Mouse (Mus musculus) heart, embryonic 14.5 days (tissue): ENCODE results near the gene Myl4. TPM values are rescaled to one million over a fixed set of nuclear protein-coding genes. Genes with fewer than 3 reads are reported as not detected.

ENCODE experiments used
- ATAC-seq: fragments of 200-750 bp; cut with Nextera tagmentation; 2 replicates; pipeline ENCODE4 v1.8.0; 2017; ENCODE audit warnings: low read depth, moderate TSS enrichment; ENCODE audit not compliant: insufficient number of reproducible peaks, insufficient read depth, low FRiP score
- H3K27ac ChIP-seq, 2 experiments: fragments of 200-500 bp in 1 of 2; fragments of 300-500 bp in 1 of 2; sonication (generic) in 1 of 2; replicated peaks in 1 of 2; 2 replicates each; pipeline ENCODE4 v1.5.1; 2012 to 2014; ENCODE audit warnings: low read depth in 2 of 2, low read length in 2 of 2, control low read depth in 1 of 2, mild to moderate bottlenecking in 1 of 2, mixed read lengths in 1 of 2; ENCODE audit not compliant: control insufficient read depth in 1 of 2, insufficient read depth in 1 of 2
- H3K27me3 ChIP-seq: fragments of 300-500 bp; sonication (generic); 2 replicates; pipeline ENCODE4 v1.6.1; 2014; ENCODE audit warnings: mild to moderate bottlenecking, low read length, control low read depth; ENCODE audit not compliant: control insufficient read depth, insufficient read depth
- H3K36me3 ChIP-seq: fragments of 300-500 bp; sonication (generic); 2 replicates; pipeline ENCODE4 v1.6.1; 2014; ENCODE audit warnings: mild to moderate bottlenecking, control low read depth, low read length, mixed read lengths; ENCODE audit not compliant: control insufficient read depth, insufficient read depth
- H3K4me1 ChIP-seq, 2 experiments: fragments of 200-500 bp in 1 of 2; fragments of 300-500 bp in 1 of 2; sonication (generic) in 1 of 2; 2 replicates each; pipeline ENCODE4 v1.6.1; 2012 to 2014; ENCODE audit warnings: low read length in 2 of 2, control low read depth in 1 of 2, mixed read lengths in 1 of 2; ENCODE audit not compliant: control insufficient read depth in 2 of 2, insufficient read depth in 2 of 2
- H3K4me2 ChIP-seq: fragments of 300-500 bp; sonication (generic); 2 replicates; pipeline ENCODE4 v1.6.1; 2014; ENCODE audit warnings: mild to moderate bottlenecking, low read length
- H3K4me3 ChIP-seq, 2 experiments: fragments of 200-500 bp in 1 of 2; fragments of 300-500 bp in 1 of 2; sonication (generic) in 1 of 2; 2 replicates each; pipeline ENCODE4 v1.5.1; 2012 to 2014; ENCODE audit warnings: low read length in 2 of 2, mild to moderate bottlenecking in 2 of 2, control low read depth in 1 of 2, low read depth in 1 of 2, moderate library complexity in 1 of 2; ENCODE audit not compliant: control insufficient read depth in 1 of 2, insufficient read depth in 1 of 2
- H3K9ac ChIP-seq: fragments of 300-500 bp; sonication (generic); 2 replicates; pipeline ENCODE4 v1.6.1; 2014; ENCODE audit warnings: mild to moderate bottlenecking, low read length
- H3K9me3 ChIP-seq: fragments of 300-500 bp; sonication (generic); 2 replicates; pipeline ENCODE4 v1.6.1; 2016; ENCODE audit warnings: low read length, control low read depth; ENCODE audit not compliant: control insufficient read depth
- WGBS: fragments of 180-500 bp; shearing (Covaris S2); extraction: QIAGEN DNeasy Blood & Tissue Kit; methylation state at CpG from one replicate; pipeline ENCODE4 v1.1.7; 2014; 5-methylcytosine and 5-hydroxymethylcytosine counted together
- polyA plus RNA-seq: library from polyadenylated mRNA; unstranded; fragments of >200 nt; fragmentation: Nextera tagmentation; extraction: Ambion mirVana; gene quantifications from 2 replicates; pipeline ENCODE4 v1.2.1, GENCODE M21; 2014

Gene Myl4
- polyA plus RNA-seq, 1 experiment from 2014 or later, result 2,941 TPM

DNA sequence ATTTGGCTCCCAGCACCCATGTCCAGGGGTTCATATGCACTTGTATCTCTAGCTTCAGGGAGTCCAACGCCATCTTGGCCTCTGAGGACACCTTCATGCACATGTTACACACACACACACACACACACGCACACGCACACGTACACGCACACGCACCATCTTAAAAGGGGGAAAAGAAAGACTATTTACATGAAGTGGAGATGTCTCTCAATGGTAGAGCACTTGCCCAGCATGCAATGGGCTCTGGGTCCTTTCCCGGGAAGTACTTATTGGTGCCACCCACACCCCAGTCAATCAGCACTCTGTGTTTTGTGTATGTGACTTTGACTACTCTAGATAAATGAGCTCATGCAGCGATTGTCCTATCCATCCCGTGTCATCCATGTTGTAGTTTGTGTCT, 37.4 kb downstream of the Myl4 start:
- Histone ChIP-seq H3K27ac (no peak overlapping the region), H3K9ac (no peak overlapping the region), H3K4me3 (no peak overlapping the region), H3K4me1 (peaks cover 0 to 4% of the 10 kb centered on the region in 2 experiments; a peak in 3 of 4 replicates), H3K27me3 (no peaks in the 10 kb centered on the region), H3K4me2 (no peak overlapping the region), H3K9me3 (no peaks in the 10 kb centered on the region), H3K36me3 (peaks cover 52% of the 10 kb centered on the region)
- no peak for ATAC-seq
- 90% methylated on average over 9 of the region's 9 CpGs for WGBS

DNA sequence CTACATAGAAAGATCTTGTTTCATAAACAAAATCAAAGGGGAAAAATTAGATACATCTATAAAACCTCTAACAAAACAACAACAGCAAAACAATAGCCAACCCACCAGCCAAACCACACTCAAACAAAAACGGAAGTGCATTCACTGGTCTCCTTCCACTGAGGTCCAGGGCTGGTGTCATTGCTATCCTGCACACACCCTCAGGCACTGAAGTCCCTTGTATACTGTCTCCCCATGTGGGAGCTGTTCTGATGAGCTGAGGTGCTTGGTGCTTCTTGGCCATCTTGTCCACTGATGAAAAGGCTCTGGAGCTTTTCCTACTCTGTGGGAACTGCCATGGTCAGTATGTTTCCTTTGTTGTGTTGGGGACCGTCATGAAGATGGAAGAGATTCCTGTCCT, 38.0 kb downstream of the Myl4 start:
- H3K36me3 ChIP-seq, result peaks cover 46% of the 10 kb centered on the region
- peaks cover 0 to 2% of the 10 kb centered on the region in 2 experiments; a peak in 3 of 4 replicates for H3K4me1 ChIP-seq
- H3K27ac ChIP-seq, result no peak overlapping the region
- ATAC-seq, result no peak
- WGBS, result 56% methylated on average over 2 of the region's 2 CpGs
- H3K4me3 ChIP-seq, result no peak overlapping the region
- no peak overlapping the region for H3K9ac ChIP-seq
- no peaks in the 10 kb centered on the region for H3K9me3 ChIP-seq
- H3K27me3 ChIP-seq, result no peaks in the 10 kb centered on the region
- H3K4me2 ChIP-seq, result no peak overlapping the region

DNA sequence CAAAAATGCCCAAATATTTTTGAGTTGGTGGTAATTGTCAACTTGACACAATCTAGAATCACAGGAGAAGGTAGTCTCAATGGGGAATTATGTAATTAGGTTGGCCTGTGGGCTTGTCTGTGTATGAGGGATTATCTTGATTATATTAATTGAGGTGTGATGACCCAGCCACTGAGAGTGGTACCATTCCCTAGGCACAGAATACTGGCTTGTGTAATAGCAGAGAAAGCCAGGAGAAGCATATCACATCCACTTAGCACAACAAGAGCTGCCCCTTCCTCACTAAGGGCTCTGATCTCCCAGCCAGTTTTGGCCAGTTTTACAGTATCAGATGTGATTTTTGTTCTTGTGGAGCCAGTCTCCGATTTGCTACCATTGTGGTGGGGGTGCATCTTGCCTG, 39.1 kb downstream of the Myl4 start:
- H3K9ac ChIP-seq, result no peak overlapping the region
- no peak overlapping the region for H3K4me3 ChIP-seq
- ATAC-seq, result no peak
- H3K4me2 ChIP-seq, result no peak overlapping the region
- H3K9me3 ChIP-seq, result no peaks in the 10 kb centered on the region
- no peak overlapping the region for H3K27ac ChIP-seq
- no peaks in the 10 kb centered on the region for H3K27me3 ChIP-seq
- WGBS, result 66% methylated on average over 1 of the region's 1 CpGs
- peaks cover 0 to 2% of the 10 kb centered on the region in 2 experiments; a peak in 2 of 4 replicates for H3K4me1 ChIP-seq
- H3K36me3 ChIP-seq, result peaks cover 36% of the 10 kb centered on the region

DNA sequence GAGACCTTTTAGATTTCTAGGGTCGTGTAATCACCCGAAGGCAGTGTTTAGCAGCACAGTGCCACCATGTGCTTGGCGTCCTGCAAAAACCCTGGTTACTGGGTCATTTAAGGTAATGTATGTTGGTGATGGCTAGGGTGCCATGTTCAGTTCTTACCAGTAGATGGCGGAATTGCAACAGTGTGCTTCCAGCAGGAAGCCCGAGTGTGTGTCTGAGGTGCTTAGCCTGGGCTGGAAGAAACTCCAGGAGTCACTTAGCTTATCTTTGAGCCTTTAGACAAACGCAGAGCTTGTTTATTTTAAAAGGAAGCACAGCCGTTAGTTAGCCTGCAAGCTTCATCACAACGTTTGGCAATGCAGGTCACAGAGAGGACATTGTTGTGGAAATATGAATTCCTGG, 39.7 kb downstream of the Myl4 start:
- WGBS, result 1% methylated on average over 8 of the region's 8 CpGs
- peak; percentile 62; the same call in 1 of the 2 replicates for ATAC-seq

DNA sequence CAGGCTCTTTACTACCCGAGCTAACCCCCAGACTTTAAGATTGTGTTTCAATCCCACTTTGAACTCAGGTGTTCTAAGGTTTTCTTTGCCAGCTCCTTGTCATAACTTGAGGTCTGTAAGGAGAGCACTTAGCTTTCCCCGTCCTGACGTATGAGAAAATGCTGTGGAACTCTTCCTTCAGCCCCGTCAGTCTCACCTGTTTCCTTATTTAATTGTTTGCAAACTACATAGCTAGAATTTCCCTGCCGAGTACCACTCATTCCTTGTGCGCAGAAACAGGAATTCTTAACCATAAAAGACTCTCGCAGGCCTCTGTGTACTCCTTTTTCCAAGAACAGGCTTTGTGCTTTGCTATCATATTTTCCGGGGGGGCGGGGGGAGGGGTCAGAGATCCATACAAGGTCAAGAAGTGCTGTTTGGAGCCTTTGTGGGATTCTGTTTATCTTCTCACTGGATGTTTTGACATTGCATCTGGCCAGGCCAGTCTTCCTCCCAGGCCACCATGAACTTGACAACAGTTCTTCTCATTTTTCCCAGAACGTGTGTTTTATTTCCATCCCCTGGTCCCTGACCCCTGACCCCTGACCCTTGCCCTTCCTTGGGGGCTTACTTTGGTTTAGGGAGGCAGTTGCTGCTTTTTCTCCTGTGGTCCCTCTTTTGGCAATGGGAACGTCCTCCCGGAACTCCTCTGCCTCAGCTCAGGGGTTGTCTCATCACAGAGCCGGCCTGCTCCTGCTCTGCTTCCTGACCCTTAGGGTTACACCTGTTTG, 41.8 kb downstream of the Myl4 start:
- no peak overlapping the region for H3K4me3 ChIP-seq
- H3K27me3 ChIP-seq, result no peaks in the 10 kb centered on the region
- no peak overlapping the region for H3K9ac ChIP-seq
- no peak for ATAC-seq
- no peak overlapping the region for H3K4me2 ChIP-seq
- H3K36me3 ChIP-seq, result peaks cover 9% of the 10 kb centered on the region
- peaks cover 6 to 7% of the 10 kb centered on the region in 2 experiments for H3K4me1 ChIP-seq
- no peak overlapping the region for H3K27ac ChIP-seq
- WGBS, result 67% methylated on average over 13 of the region's 13 CpGs
- H3K9me3 ChIP-seq, result no peaks in the 10 kb centered on the region

More for the DNA sequence above, 39.7 kb downstream of the Myl4 start:
- H3K9me3 ChIP-seq, result no peaks in the 10 kb centered on the region
- no peak overlapping the region for H3K9ac ChIP-seq
- H3K36me3 ChIP-seq, result peaks cover 30% of the 10 kb centered on the region
- no peaks in the 10 kb centered on the region for H3K27me3 ChIP-seq
- no peak overlapping the region for H3K4me3 ChIP-seq
- H3K27ac ChIP-seq, result no peak overlapping the region
- peaks cover 0 to 2% of the 10 kb centered on the region in 2 experiments; a peak in 2 of 4 replicates for H3K4me1 ChIP-seq
- H3K4me2 ChIP-seq, result no peak overlapping the region

DNA sequence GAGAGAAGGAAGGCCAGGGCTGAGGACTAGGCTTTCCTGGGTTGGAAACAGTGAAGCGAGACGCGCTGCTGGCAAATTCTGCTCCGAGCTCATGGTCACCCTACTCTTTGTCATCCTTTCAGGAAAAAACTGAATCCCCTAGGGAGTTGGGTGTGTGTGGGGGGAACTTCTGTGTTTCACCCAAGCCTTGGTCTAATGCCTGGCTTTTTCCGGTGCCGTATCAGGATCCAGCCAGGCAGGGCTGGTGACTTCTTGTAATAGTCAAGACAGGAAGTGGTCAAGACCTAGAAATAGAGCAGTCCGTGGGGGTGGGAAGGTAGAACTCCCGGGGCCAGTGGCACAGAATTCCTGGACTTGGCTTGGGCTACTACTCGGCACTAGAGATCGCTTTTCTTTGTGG, 45.9 kb downstream of the Myl4 start:
- Histone ChIP-seq H3K9me3 (no peaks in the 10 kb centered on the region), H3K9ac (no peak overlapping the region), H3K4me1 (peaks cover 4 to 7% of the 10 kb centered on the region in 2 experiments), H3K27me3 (no peaks in the 10 kb centered on the region), H3K4me2 (no peak overlapping the region), H3K4me3 (no peak overlapping the region), H3K36me3 (no peaks in the 10 kb centered on the region), H3K27ac (0 out of 4 replicates have a peak overlapping the region, but pooled peaks of 1 of the 2 experiments have one; percentile 9)
- WGBS, result 43% methylated on average over 10 of the region's 10 CpGs
- ATAC-seq, result 0 out of 2 replicates have a peak, but pooled peaks have one; percentile 20

DNA sequence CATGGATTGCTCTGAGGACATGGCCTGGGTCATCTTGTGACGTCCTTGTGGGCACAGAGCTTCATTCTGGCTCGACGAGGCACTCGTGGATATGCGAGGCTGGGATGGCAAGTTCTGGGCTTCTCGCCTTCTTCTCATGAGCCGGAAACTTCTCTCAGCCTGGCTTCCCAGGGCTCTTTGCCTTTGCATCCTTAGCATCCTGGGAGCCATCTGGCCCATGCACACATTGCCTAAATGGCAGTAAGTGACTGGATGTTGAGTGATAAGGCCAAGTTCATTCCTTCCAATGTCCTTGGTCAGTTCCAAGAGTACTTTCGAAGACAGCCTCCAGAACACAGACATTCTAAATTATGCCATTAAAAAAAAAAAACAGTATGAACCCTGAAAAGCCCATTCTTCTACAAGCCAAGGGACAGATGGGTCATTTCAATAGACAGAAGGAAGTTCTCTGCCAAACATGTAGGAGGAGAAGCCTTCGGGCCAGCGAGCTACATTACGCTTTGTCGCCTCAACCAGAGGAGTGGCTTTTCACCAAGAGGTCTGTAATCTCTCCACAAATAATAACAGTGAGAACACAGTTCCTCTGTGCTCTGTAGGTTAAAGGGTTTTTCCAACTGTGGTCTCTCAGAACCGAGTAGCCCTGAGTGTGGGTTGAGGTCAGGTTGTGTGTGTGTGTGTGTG, 48.9 kb downstream of the Myl4 start:
- no peak overlapping the region for H3K4me3 ChIP-seq
- H3K27ac ChIP-seq, result peak overlapping the region in 1 of 2 experiments; percentile 64; a peak in 2 of 4 replicates
- ATAC-seq, result peak; percentile 29; the same call in 1 of the 2 replicates
- H3K9ac ChIP-seq, result no peak overlapping the region
- no peaks in the 10 kb centered on the region for H3K36me3 ChIP-seq
- no peaks in the 10 kb centered on the region for H3K27me3 ChIP-seq
- H3K4me1 ChIP-seq, result peaks cover 4 to 7% of the 10 kb centered on the region in 2 experiments
- WGBS, result 71% methylated on average over 13 of the region's 13 CpGs
- no peak overlapping the region for H3K4me2 ChIP-seq
- no peaks in the 10 kb centered on the region for H3K9me3 ChIP-seq
